Mouse (Mus musculus): ENCODE results near the gene Nuf2. TPM values are rescaled to one million over a fixed set of nuclear protein-coding genes. Genes with fewer than 3 reads are reported as not detected.

Gene Nuf2
- polyA plus RNA-seq, 1 experiment from 2014 or later = 52.0 TPM

GRCm38 (mm10) chr1:169491561-169491960, 39.7 kb downstream of the Nuf2 start:
- Histone ChIP-seq H3K27ac (ENCODE audit: low read length) (no peak overlapping the region), H3K9ac (replicated peaks; ENCODE audit: low read depth, low read length) (no peak overlapping the region), H3K4me1 (ENCODE audit: control insufficient read depth, insufficient read depth, low read length) (no peaks in the 10 kb centered on the region), H3K4me3 (ENCODE audit: low read depth, low read length) (no peak overlapping the region), H3K36me3 (ENCODE audit: control insufficient read depth, insufficient read depth, low read length) (no peaks in the 10 kb centered on the region), H3K4me2 (replicated peaks; ENCODE audit: low read depth, low read length) (no peak overlapping the region), H3K27me3 (ENCODE audit: control insufficient read depth, insufficient read depth, low read length) (no peaks in the 10 kb centered on the region), H3K9me3 (ENCODE audit: control insufficient read depth, low read depth, low read length) (no peaks in the 10 kb centered on the region)
- ATAC-seq (ENCODE audit: insufficient number of reproducible peaks, insufficient read depth, low FRiP score, low read depth) = no peak
- WGBS = 67% methylated on average over 1 of the region's 1 CpGs

DNA sequence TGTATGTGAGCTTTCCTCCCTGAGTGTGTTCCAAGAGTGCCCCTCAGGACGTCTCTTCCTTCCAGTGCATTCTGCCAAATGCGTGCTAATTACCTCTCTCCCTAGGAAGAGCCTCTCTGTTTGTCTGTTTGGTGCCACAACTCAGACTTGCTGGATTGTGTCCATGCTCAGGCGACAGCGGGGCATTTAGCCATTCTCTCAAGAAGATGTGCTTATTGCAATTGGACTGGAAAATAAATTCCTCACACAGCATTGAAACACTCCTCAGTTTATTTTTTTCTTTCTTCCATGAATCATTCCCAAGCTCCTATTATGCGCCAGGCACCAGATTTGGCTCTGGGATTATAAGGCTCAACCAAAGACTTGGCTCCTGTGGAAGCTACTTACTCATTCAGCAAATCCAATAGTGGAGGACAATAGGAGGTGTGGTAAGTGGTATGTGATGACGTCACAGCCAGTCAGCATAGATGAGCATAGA, 45.8 kb downstream of the Nuf2 start:
- H3K9me3 ChIP-seq (ENCODE audit: control insufficient read depth, low read depth, low read length) = no peaks in the 10 kb centered on the region
- WGBS = 69% methylated on average over 6 of the region's 6 CpGs
- no peak for ATAC-seq (ENCODE audit: insufficient number of reproducible peaks, insufficient read depth, low FRiP score, low read depth)

DNA sequence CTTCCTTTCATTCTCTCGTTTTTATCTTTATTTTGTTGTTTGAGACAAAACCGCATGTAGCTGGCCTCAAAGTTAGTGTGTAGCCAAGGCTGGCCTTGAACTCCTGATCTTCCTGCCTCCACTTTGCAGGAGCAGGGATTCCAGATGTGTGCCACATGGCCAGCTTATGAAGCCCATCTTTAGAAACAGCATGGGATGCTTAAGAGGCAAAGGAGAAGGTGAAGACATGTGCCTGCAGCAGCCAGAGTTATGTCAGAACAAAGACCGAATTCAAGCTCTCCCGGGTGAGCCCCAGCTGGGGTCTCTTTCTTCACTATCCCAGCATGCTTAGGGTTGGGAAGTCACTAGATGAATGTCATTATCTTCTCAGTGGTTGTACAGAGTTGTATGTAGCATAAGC, 46.7 kb downstream of the Nuf2 start:
- H3K4me3 ChIP-seq (ENCODE audit: low read depth, low read length) = no peak overlapping the region
- H3K9me3 ChIP-seq (ENCODE audit: control insufficient read depth, low read depth, low read length) = no peaks in the 10 kb centered on the region
- ATAC-seq (ENCODE audit: insufficient number of reproducible peaks, insufficient read depth, low FRiP score, low read depth) = no peak
- 72% methylated on average over 4 of the region's 4 CpGs for WGBS
- H3K27ac ChIP-seq (ENCODE audit: low read length) = no peak overlapping the region
- H3K4me2 ChIP-seq (replicated peaks; ENCODE audit: low read depth, low read length) = no peak overlapping the region
- no peaks in the 10 kb centered on the region for H3K36me3 ChIP-seq (ENCODE audit: control insufficient read depth, insufficient read depth, low read length)
- no peaks in the 10 kb centered on the region for H3K27me3 ChIP-seq (ENCODE audit: control insufficient read depth, insufficient read depth, low read length)
- H3K4me1 ChIP-seq (ENCODE audit: control insufficient read depth, insufficient read depth, low read length) = no peaks in the 10 kb centered on the region
- H3K9ac ChIP-seq (replicated peaks; ENCODE audit: low read depth, low read length) = no peak overlapping the region

More for the DNA sequence above, 45.8 kb downstream of the Nuf2 start:
- Histone ChIP-seq H3K27me3 (ENCODE audit: control insufficient read depth, insufficient read depth, low read length) (no peaks in the 10 kb centered on the region), H3K9ac (replicated peaks; ENCODE audit: low read depth, low read length) (no peak overlapping the region), H3K36me3 (ENCODE audit: control insufficient read depth, insufficient read depth, low read length) (no peaks in the 10 kb centered on the region), H3K4me3 (ENCODE audit: low read depth, low read length) (no peak overlapping the region), H3K27ac (ENCODE audit: low read length) (no peak overlapping the region), H3K4me2 (replicated peaks; ENCODE audit: low read depth, low read length) (no peak overlapping the region), H3K4me1 (ENCODE audit: control insufficient read depth, insufficient read depth, low read length) (no peaks in the 10 kb centered on the region)

DNA sequence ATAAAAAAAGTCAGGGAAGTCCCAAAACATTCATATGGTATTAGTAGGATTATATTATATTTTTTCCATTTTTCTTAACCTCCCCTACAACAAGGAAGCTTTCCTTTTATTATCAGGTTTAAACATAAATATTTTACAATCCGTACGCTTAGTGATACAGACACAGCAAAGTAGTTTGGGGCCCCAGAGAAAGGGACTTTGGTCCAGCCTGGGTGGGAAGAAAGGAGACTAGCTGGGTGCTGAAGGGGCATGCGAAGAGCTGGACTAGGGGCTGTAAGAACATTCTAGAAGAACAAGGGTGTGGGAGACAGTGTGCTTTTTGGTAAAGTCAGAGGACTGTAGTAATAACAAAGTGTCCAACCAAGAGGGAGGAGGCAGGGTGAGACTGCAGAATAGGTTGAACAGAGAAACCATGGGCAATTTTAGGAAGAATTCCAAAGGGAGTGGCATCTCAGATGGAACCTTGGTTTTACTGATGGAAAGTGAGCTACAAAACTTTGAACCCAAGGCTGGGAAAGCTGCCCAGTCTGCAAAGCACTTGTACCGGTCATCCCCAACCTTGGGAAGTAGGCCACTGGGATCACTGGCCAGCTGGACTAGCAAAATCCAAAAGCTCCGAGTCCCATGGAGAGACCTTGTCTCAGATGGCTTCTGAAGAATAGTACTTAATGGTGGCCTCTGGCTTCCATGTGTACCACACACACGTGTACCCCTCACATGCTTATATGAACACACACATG, 48.5 kb downstream of the Nuf2 start:
- Histone ChIP-seq H3K9me3 (ENCODE audit: control insufficient read depth, low read depth, low read length) (no peaks in the 10 kb centered on the region), H3K9ac (replicated peaks; ENCODE audit: low read depth, low read length) (no peak overlapping the region), H3K27ac (ENCODE audit: low read length) (no peak overlapping the region), H3K4me3 (ENCODE audit: low read depth, low read length) (no peak overlapping the region), H3K36me3 (ENCODE audit: control insufficient read depth, insufficient read depth, low read length) (no peaks in the 10 kb centered on the region), H3K27me3 (ENCODE audit: control insufficient read depth, insufficient read depth, low read length) (no peaks in the 10 kb centered on the region), H3K4me1 (ENCODE audit: control insufficient read depth, insufficient read depth, low read length) (no peaks in the 10 kb centered on the region), H3K4me2 (replicated peaks; ENCODE audit: low read depth, low read length) (no peak overlapping the region)
- no peak for ATAC-seq (ENCODE audit: insufficient number of reproducible peaks, insufficient read depth, low FRiP score, low read depth)
- WGBS = 92% methylated on average over 6 of the region's 6 CpGs

GRCm38 (mm10) chr1:169471185-169471584, 60.1 kb downstream of the Nuf2 start:
- H3K36me3 ChIP-seq (ENCODE audit: control insufficient read depth, insufficient read depth, low read length) = no peaks in the 10 kb centered on the region
- H3K27me3 ChIP-seq (ENCODE audit: control insufficient read depth, insufficient read depth, low read length) = no peaks in the 10 kb centered on the region
- WGBS = 86% methylated on average over 3 of the region's 3 CpGs

DNA sequence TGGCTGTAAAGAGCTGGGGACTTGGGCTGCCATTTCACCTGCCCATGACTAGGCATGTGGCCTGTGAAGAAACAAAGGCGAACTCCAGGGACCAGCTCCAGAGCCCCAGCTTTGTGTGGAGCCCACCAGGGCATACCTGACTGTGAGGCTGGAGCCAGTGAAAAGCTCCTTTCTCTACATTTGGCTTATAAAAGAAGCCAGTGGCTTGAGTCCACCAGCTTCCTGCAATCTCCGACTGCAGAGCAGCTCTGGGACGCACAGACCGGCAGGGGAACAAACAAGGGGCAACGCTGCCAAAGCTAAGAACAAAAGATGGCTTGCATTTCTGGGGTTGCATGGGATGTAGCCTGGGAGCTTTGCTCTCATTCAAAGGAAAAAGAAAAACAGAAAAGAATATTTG, 63.5 kb downstream of the Nuf2 start:
- Histone ChIP-seq H3K36me3 (ENCODE audit: control insufficient read depth, insufficient read depth, low read length) (no peaks in the 10 kb centered on the region), H3K9me3 (ENCODE audit: control insufficient read depth, low read depth, low read length) (no peaks in the 10 kb centered on the region), H3K27me3 (ENCODE audit: control insufficient read depth, insufficient read depth, low read length) (no peaks in the 10 kb centered on the region), H3K4me1 (ENCODE audit: control insufficient read depth, insufficient read depth, low read length) (no peaks in the 10 kb centered on the region), H3K27ac (ENCODE audit: low read length) (no peak overlapping the region), H3K4me2 (replicated peaks; ENCODE audit: low read depth, low read length) (no peak overlapping the region), H3K4me3 (ENCODE audit: low read depth, low read length) (no peak overlapping the region), H3K9ac (replicated peaks; ENCODE audit: low read depth, low read length) (no peak overlapping the region)
- 80% methylated on average over 5 of the region's 5 CpGs for WGBS
- ATAC-seq (ENCODE audit: insufficient number of reproducible peaks, insufficient read depth, low FRiP score, low read depth) = no peak

More at GRCm38 (mm10) chr1:169471185-169471584, 60.1 kb downstream of the Nuf2 start:
- no peaks in the 10 kb centered on the region for H3K9me3 ChIP-seq (ENCODE audit: control insufficient read depth, low read depth, low read length)
- H3K4me1 ChIP-seq (ENCODE audit: control insufficient read depth, insufficient read depth, low read length) = no peaks in the 10 kb centered on the region
- no peak overlapping the region for H3K4me3 ChIP-seq (ENCODE audit: low read depth, low read length)
- no peak for ATAC-seq (ENCODE audit: insufficient number of reproducible peaks, insufficient read depth, low FRiP score, low read depth)
- H3K27ac ChIP-seq (ENCODE audit: low read length) = no peak overlapping the region
- H3K9ac ChIP-seq (replicated peaks; ENCODE audit: low read depth, low read length) = no peak overlapping the region
- no peak overlapping the region for H3K4me2 ChIP-seq (replicated peaks; ENCODE audit: low read depth, low read length)

GRCm38 (mm10) chr1:169462386-169463115, 68.7 kb downstream of the Nuf2 start:
- H3K36me3 ChIP-seq (ENCODE audit: control insufficient read depth, insufficient read depth, low read length) = no peaks in the 10 kb centered on the region
- H3K9me3 ChIP-seq (ENCODE audit: control insufficient read depth, low read depth, low read length) = no peaks in the 10 kb centered on the region
- WGBS = 89% methylated on average over 15 of the region's 15 CpGs
- H3K9ac ChIP-seq (replicated peaks; ENCODE audit: low read depth, low read length) = no peak overlapping the region
- no peaks in the 10 kb centered on the region for H3K4me1 ChIP-seq (ENCODE audit: control insufficient read depth, insufficient read depth, low read length)
- no peak overlapping the region for H3K4me2 ChIP-seq (replicated peaks; ENCODE audit: low read depth, low read length)
- ATAC-seq (ENCODE audit: insufficient number of reproducible peaks, insufficient read depth, low FRiP score, low read depth) = no peak
- H3K27me3 ChIP-seq (ENCODE audit: control insufficient read depth, insufficient read depth, low read length) = no peaks in the 10 kb centered on the region
- H3K4me3 ChIP-seq (ENCODE audit: low read depth, low read length) = no peak overlapping the region
- H3K27ac ChIP-seq (ENCODE audit: low read length) = no peak overlapping the region

GRCm38 (mm10) chr1:169459071-169459782, 72.0 kb downstream of the Nuf2 start:
- WGBS = 13% methylated on average over 11 of the region's 11 CpGs
- peak; percentile 46; the same call in 1 of the 2 replicates for ATAC-seq (ENCODE audit: insufficient number of reproducible peaks, insufficient read depth, low FRiP score, low read depth)
- Histone ChIP-seq H3K4me3 (ENCODE audit: low read depth, low read length) (no peak overlapping the region), H3K27ac (ENCODE audit: low read length) (no peak overlapping the region), H3K4me2 (replicated peaks; ENCODE audit: low read depth, low read length) (no peak overlapping the region), H3K9ac (replicated peaks; ENCODE audit: low read depth, low read length) (no peak overlapping the region), H3K36me3 (ENCODE audit: control insufficient read depth, insufficient read depth, low read length) (no peaks in the 10 kb centered on the region), H3K9me3 (ENCODE audit: control insufficient read depth, low read depth, low read length) (no peaks in the 10 kb centered on the region), H3K4me1 (ENCODE audit: control insufficient read depth, insufficient read depth, low read length) (no peaks in the 10 kb centered on the region), H3K27me3 (ENCODE audit: control insufficient read depth, insufficient read depth, low read length) (no peaks in the 10 kb centered on the region)

Data from stomach, embryonic 14.5 days (tissue).